Mouse (Mus musculus) G1E (cell line): Measurements from ENCODE around the gene Trip12. TPM values are rescaled to one million over a fixed set of nuclear protein-coding genes. Genes with fewer than 3 reads are reported as not detected.

Experiments
- ATAC-seq: 2 replicates; pipeline ENCODE4 v1.8.0; 2016; ENCODE audit warnings: mild to moderate bottlenecking; ENCODE audit not compliant: insufficient number of reproducible peaks, poor library complexity, low FRiP score, severe bottlenecking; ENCODE audit errors: extremely low read depth
- DNase-seq: peaks from one replicate; pipeline ENCODE4 v3.0.0; 2012; ENCODE audit warnings: low spot score
- H3K27me3 ChIP-seq: 2 replicates; pipeline ENCODE4 v1.6.1; 2012; ENCODE audit warnings: mild to moderate bottlenecking, low read length, inconsistent platforms; ENCODE audit not compliant: insufficient read depth
- H3K36me3 ChIP-seq: replicated peaks from 2 replicates; pipeline ENCODE3; 2012; ENCODE audit warnings: mild to moderate bottlenecking, inconsistent platforms
- H3K4me1 ChIP-seq: 2 replicates; pipeline ENCODE4 v1.6.1; 2012; ENCODE audit warnings: low read depth, low read length, inconsistent platforms, mixed read lengths; ENCODE audit not compliant: insufficient read depth
- H3K4me3 ChIP-seq: 2 replicates; pipeline ENCODE4 v1.5.1; 2012; ENCODE audit warnings: low read depth, mild to moderate bottlenecking, inconsistent platforms, low read length, moderate library complexity, mixed read lengths
- H3K9me3 ChIP-seq: replicated peaks from 2 replicates; pipeline ENCODE4 v1.6.1; 2012; ENCODE audit warnings: inconsistent platforms
- CTCF ChIP-seq: IDR thresholded peaks from 2 replicates; pipeline ENCODE4 v1.5.1; 2012; ENCODE audit warnings: low read depth, low read length, inconsistent platforms, mixed read lengths
- GATA1 ChIP-seq: IDR thresholded peaks from 2 replicates; pipeline ENCODE4 v1.6.1; 2012; ENCODE audit warnings: borderline replicate concordance, low read length, inconsistent platforms, mixed read lengths
- GATA2 ChIP-seq: IDR thresholded peaks from 2 replicates; pipeline ENCODE4 v1.6.1; 2012; ENCODE audit warnings: low read depth, low read length, inconsistent platforms, borderline replicate concordance
- POLR2AphosphoS5 ChIP-seq: IDR thresholded peaks from 2 replicates; pipeline ENCODE4 v1.6.1; 2012; ENCODE audit warnings: low read depth, low read length, inconsistent platforms; ENCODE audit not compliant: insufficient replicate concordance
- TAL1 ChIP-seq: conservative IDR thresholded peaks from 2 replicates; pipeline ENCODE4 v1.6.1; 2012; ENCODE audit warnings: low read depth, low read length, inconsistent platforms, mixed read lengths
- polyA plus RNA-seq: library from polyadenylated mRNA; stranded (reverse); fragments of >175 nt; gene quantifications from 2 replicates; pipeline ENCODE4 v1.2.3, GENCODE M21; 2012
- total RNA-seq, 2 experiments: library from RNA; stranded (forward) in 1 of 2; stranded (reverse) in 1 of 2; fragments of 200-1000 nt in 1 of 2; fragments of >200 nt in 1 of 2; fragmentation: Nextera tagmentation in 1 of 2; gene quantifications; 2 replicates each; pipeline ENCODE4 v1.2.3; 2014 to 2017

Trip12 gene
- total and polyA plus RNA-seq, 3 experiments = 111 to 696 (median 620) TPM

- Histone ChIP-seq H3K4me1 (peaks cover 64% of the 10 kb centered on the region), H3K4me3 (no peak overlapping the region), H3K27me3 (no peaks in the 10 kb centered on the region), H3K36me3 (no peaks in the 10 kb centered on the region), H3K9me3 (no peaks in the 10 kb centered on the region)
- DNase-seq (no peak), ATAC-seq (no peak)
- TF ChIP-seq GATA2 (no peak), GATA1 (no peak), CTCF (no peak), POLR2AphosphoS5 (no peak), TAL1 (no peak)
Measured at GRCm38 (mm10) chr1:84864645-84865044, 24.3 kb upstream of the Trip12 start.

- H3K36me3 ChIP-seq = no peaks in the 10 kb centered on the region
- ATAC-seq (no peak), DNase-seq (no peak)
- no peak for TF ChIP-seq GATA1
- TF ChIP-seq POLR2AphosphoS5 = no peak
- TF ChIP-seq CTCF = no peak
- TF ChIP-seq GATA2 = no peak
- TF ChIP-seq TAL1 = no peak
- no peaks in the 10 kb centered on the region for H3K9me3 ChIP-seq
- no peaks in the 10 kb centered on the region for H3K27me3 ChIP-seq
- no peak overlapping the region for H3K4me3 ChIP-seq
- peaks cover 47% of the 10 kb centered on the region for H3K4me1 ChIP-seq
Measured at GRCm38 (mm10) chr1:84861255-84861630, 20.9 kb upstream of the Trip12 start.

- Histone ChIP-seq H3K27me3 (no peaks in the 10 kb centered on the region), H3K36me3 (no peaks in the 10 kb centered on the region), H3K4me1 (peaks cover 51% of the 10 kb centered on the region), H3K9me3 (no peaks in the 10 kb centered on the region), H3K4me3 (no peak overlapping the region; the same call in 1 of the 2 replicates)
- DNase-seq (no peak), ATAC-seq (peak; percentile 24; the same call in 1 of the 2 replicates)
- TF ChIP-seq GATA2 (no peak), CTCF (no peak), GATA1 (no peak), POLR2AphosphoS5 (no peak), TAL1 (no peak)
Measured at GRCm38 (mm10) chr1:84860360-84861254, 20.3 kb upstream of the Trip12 start.

- TF ChIP-seq CTCF = no peak
- no peak for TF ChIP-seq GATA2
- no peak for TF ChIP-seq GATA1
- TF ChIP-seq TAL1 = no peak
- no peak for TF ChIP-seq POLR2AphosphoS5
- no peaks in the 10 kb centered on the region for H3K36me3 ChIP-seq
- H3K27me3 ChIP-seq = no peaks in the 10 kb centered on the region
- DNase-seq (no peak), ATAC-seq (no peak)
- no peak overlapping the region for H3K4me3 ChIP-seq
- H3K4me1 ChIP-seq = peaks cover 55% of the 10 kb centered on the region
- no peaks in the 10 kb centered on the region for H3K9me3 ChIP-seq
Measured at GRCm38 (mm10) chr1:84859597-84859996, 19.3 kb upstream of the Trip12 start.

- Histone ChIP-seq H3K4me1 (peaks cover 68% of the 10 kb centered on the region), H3K4me3 (no peak overlapping the region), H3K36me3 (no peaks in the 10 kb centered on the region), H3K9me3 (no peaks in the 10 kb centered on the region), H3K27me3 (no peaks in the 10 kb centered on the region)
- no peak for TF ChIP-seq POLR2AphosphoS5
- TF ChIP-seq TAL1 = no peak
- DNase-seq (no peak), ATAC-seq (no peak)
Measured at GRCm38 (mm10) chr1:84855756-84856155, 15.4 kb upstream of the Trip12 start.

- no peak for DNase-seq
- H3K4me1 ChIP-seq = peaks cover 68% of the 10 kb centered on the region
- no peak for ATAC-seq
- H3K9me3 ChIP-seq = no peaks in the 10 kb centered on the region
- no peak for TF ChIP-seq CTCF
- TF ChIP-seq GATA1 = no peak
- TF ChIP-seq POLR2AphosphoS5 = no peak
- H3K36me3 ChIP-seq = no peaks in the 10 kb centered on the region
- H3K27me3 ChIP-seq = no peaks in the 10 kb centered on the region
- no peak overlapping the region for H3K4me3 ChIP-seq
Measured at GRCm38 (mm10) chr1:84854966-84855365, 14.7 kb upstream of the Trip12 start.
